Comparison of ENCODE assay signal across 1 mouse cellular context in the genomic region with DNA sequence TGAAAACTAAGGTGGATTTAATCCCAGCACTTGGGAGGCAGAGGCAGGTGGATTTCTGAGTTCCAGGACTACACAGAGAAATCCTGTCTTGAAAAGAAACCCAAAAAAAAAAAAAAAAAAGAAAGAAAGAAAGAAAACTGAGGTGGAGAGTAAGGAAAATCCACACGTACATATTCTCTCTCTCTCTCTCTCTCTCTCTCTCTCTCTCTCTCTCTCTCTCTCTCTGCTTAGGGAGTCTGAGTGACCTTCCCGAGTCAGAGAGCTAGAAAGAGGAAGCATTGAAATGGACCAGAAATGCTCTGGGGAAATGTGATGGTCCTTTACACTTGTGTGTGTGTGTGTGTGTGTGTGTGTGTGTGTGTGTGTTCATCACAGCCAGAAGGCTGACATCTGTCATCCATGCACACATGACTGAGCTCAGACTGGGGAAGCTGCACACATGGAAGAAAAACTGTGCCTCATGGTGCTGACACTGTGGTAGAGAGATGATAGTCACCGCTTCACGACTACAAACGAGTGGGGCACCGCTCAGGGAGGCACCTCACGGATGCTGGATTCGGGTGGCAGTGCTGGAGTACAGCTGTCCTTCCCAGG.
TF ChIP-seq lines count a peak whose summit lies in the region.

No protein-coding gene starts in this region.

TF ChIP-seq in MEL, 35 proteins besides CTCF, POLR2A, EP300 and RAD21 (continued from another document):
- TF ChIP-seq MXI1 (IDR thresholded peaks at IDR 0.05; ENCODE audit: low read depth, low read length) (0 out of 2 replicates have a peak, but pooled peaks have one; percentile 51), TAL1 (IDR thresholded peaks at IDR 0.05; ENCODE audit: low read length) (no peak), USF2 (IDR thresholded peaks at IDR 0.05; ENCODE audit: borderline replicate concordance in 1 of 2, insufficient read depth in 1 of 2, low read depth in 1 of 2, low read length in 2 of 2) (no peak), BHLHE40 (IDR thresholded peaks at IDR 0.05; ENCODE audit: borderline replicate concordance, low read depth, low read length) (no peak), CHD1 (IDR thresholded peaks at IDR 0.05; ENCODE audit: low read depth, low read length) (no peak), ETS1 (IDR thresholded peaks at IDR 0.05; ENCODE audit: low read depth, low read length) (no peak)
